Mouse (Mus musculus): Measurements from ENCODE around the gene Vmn1r143. TPM values are rescaled to one million over a fixed set of nuclear protein-coding genes. Genes with fewer than 3 reads are reported as not detected.
"Not testable (repeated sequence)": the region's sequence is repeated elsewhere in the genome, so short reads cannot be mapped to it uniquely, and the experiment has no call there.

Gene Vmn1r143
- polyA plus RNA-seq (2015; fragmentation: Nextera tagmentation; extraction: Ambion mirVana) = not detected in 2 replicates

GRCm38 (mm10) chr7:22189077-22189476, at the start of gene Vmn1r143:
TSS of gene Vmn1r143 (plus strand) at chr7:22189377.
- H3K4me3 ChIP-seq (replicated peaks); H3K36me3 ChIP-seq; ATAC-seq; H3K27me3 ChIP-seq (replicated peaks); H3K4me2 ChIP-seq (replicated peaks); H3K4me1 ChIP-seq (replicated peaks); H3K9ac ChIP-seq; H3K9me3 ChIP-seq; H3K27ac ChIP-seq: not testable (repeated sequence)
- no CpG with 5 or more reads among the region's 3 CpGs for WGBS

GRCm38 (mm10) chr7:22163935-22164334, 25.2 kb upstream of the Vmn1r143 start, which contains the start of gene Vmn1r142:
TSS of gene Vmn1r142 (minus strand) at chr7:22164035.
- not testable (repeated sequence) for H3K36me3 ChIP-seq; ATAC-seq; H3K27ac ChIP-seq; H3K4me2 ChIP-seq (replicated peaks); H3K4me3 ChIP-seq (replicated peaks); H3K4me1 ChIP-seq (replicated peaks); H3K27me3 ChIP-seq (replicated peaks); H3K9ac ChIP-seq; H3K9me3 ChIP-seq
- WGBS = no CpG with 5 or more reads among the region's 3 CpGs

GRCm38 (mm10) chr7:22201164-22201563, 12.0 kb downstream of the Vmn1r143 start, which contains the start of gene Gm8653:
TSS of gene Gm8653 (minus strand) at chr7:22201264.
- ATAC-seq; H3K4me3 ChIP-seq (replicated peaks): not testable (repeated sequence)

GRCm38 (mm10) chr7:22229384-22229783, 40.2 kb downstream of the Vmn1r143 start, which contains the start of gene Gm8453:
TSS of gene Gm8453 (minus strand) at chr7:22229484.
- not testable (repeated sequence) for H3K27me3 ChIP-seq (replicated peaks); H3K4me1 ChIP-seq (replicated peaks); H3K4me3 ChIP-seq (replicated peaks); H3K9me3 ChIP-seq; H3K4me2 ChIP-seq (replicated peaks); H3K36me3 ChIP-seq; H3K27ac ChIP-seq; H3K9ac ChIP-seq; ATAC-seq
- WGBS = 11% methylated on average over 2 of the region's 2 CpGs

More at GRCm38 (mm10) chr7:22201164-22201563, 12.0 kb downstream of the Vmn1r143 start, which contains the start of gene Gm8653:
- H3K27ac ChIP-seq; H3K27me3 ChIP-seq (replicated peaks); H3K4me2 ChIP-seq (replicated peaks); H3K36me3 ChIP-seq; H3K9ac ChIP-seq; H3K9me3 ChIP-seq; H3K4me1 ChIP-seq (replicated peaks): not testable (repeated sequence)
- WGBS = no CpG with 5 or more reads among the region's 2 CpGs

Other genes starting within 250 kb of the Vmn1r143 start
- gene Vmn1r137, start 194.8 kb upstream of the Vmn1r143 start, polyA plus RNA-seq (2015; fragmentation: Nextera tagmentation; extraction: Ambion mirVana) = not detected in 2 replicates
- not detected in 2 replicates for gene Vmn1r138, start 160.5 kb upstream of the Vmn1r143 start, polyA plus RNA-seq (2015; fragmentation: Nextera tagmentation; extraction: Ambion mirVana)
- not detected in 2 replicates for gene Gm6176, start 133.1 kb upstream of the Vmn1r143 start, polyA plus RNA-seq (2015; fragmentation: Nextera tagmentation; extraction: Ambion mirVana)
- gene Vmn1r139, start 120.3 kb upstream of the Vmn1r143 start, polyA plus RNA-seq (2015; fragmentation: Nextera tagmentation; extraction: Ambion mirVana) = not detected in 2 replicates
- gene Gm16451, start 71.1 kb upstream of the Vmn1r143 start, polyA plus RNA-seq (2015; fragmentation: Nextera tagmentation; extraction: Ambion mirVana) = not detected in 2 replicates
- not detected in 2 replicates for gene Gm10666, start 54.6 kb upstream of the Vmn1r143 start, polyA plus RNA-seq (2015; fragmentation: Nextera tagmentation; extraction: Ambion mirVana)
- gene Vmn1r142, start 25.3 kb upstream of the Vmn1r143 start, polyA plus RNA-seq (2015; fragmentation: Nextera tagmentation; extraction: Ambion mirVana) = not detected in 2 replicates
- not detected in 2 replicates for gene Gm8653, start 11.9 kb downstream of the Vmn1r143 start, polyA plus RNA-seq (2015; fragmentation: Nextera tagmentation; extraction: Ambion mirVana)
- gene Gm8453, start 40.1 kb downstream of the Vmn1r143 start, polyA plus RNA-seq (2015; fragmentation: Nextera tagmentation; extraction: Ambion mirVana) = not detected in 2 replicates
- not detected in 2 replicates for gene Gm4187, start 140.3 kb downstream of the Vmn1r143 start, polyA plus RNA-seq (2015; fragmentation: Nextera tagmentation; extraction: Ambion mirVana)
- gene Gm8660, start 181.7 kb downstream of the Vmn1r143 start, polyA plus RNA-seq (2015; fragmentation: Nextera tagmentation; extraction: Ambion mirVana) = not detected in 2 replicates
- not detected in 2 replicates for gene Vmn1r148, start 224.2 kb downstream of the Vmn1r143 start, polyA plus RNA-seq (2015; fragmentation: Nextera tagmentation; extraction: Ambion mirVana)
- gene Vmn1r149, start 248.9 kb downstream of the Vmn1r143 start, polyA plus RNA-seq (2015; fragmentation: Nextera tagmentation; extraction: Ambion mirVana) = not detected in 2 replicates